Mouse (Mus musculus) G1E (cell line): ENCODE measurements around the gene Serpinb7. TPM values are rescaled to one million over a fixed set of nuclear protein-coding genes. Genes with fewer than 3 reads are reported as not detected.

Experiments
- ATAC-seq: 2 replicates; pipeline ENCODE4 v1.8.0; 2016; ENCODE audit warnings: mild to moderate bottlenecking; ENCODE audit not compliant: insufficient number of reproducible peaks, poor library complexity, low FRiP score, severe bottlenecking; ENCODE audit errors: extremely low read depth
- DNase-seq: peaks from one replicate; pipeline ENCODE4 v3.0.0; 2012; ENCODE audit warnings: low spot score
- H3K27me3 ChIP-seq: 2 replicates; pipeline ENCODE4 v1.6.1; 2012; ENCODE audit warnings: mild to moderate bottlenecking, low read length, inconsistent platforms; ENCODE audit not compliant: insufficient read depth
- H3K36me3 ChIP-seq: replicated peaks from 2 replicates; pipeline ENCODE3; 2012; ENCODE audit warnings: mild to moderate bottlenecking, inconsistent platforms
- H3K4me1 ChIP-seq: 2 replicates; pipeline ENCODE4 v1.6.1; 2012; ENCODE audit warnings: low read depth, low read length, inconsistent platforms, mixed read lengths; ENCODE audit not compliant: insufficient read depth
- H3K4me3 ChIP-seq: 2 replicates; pipeline ENCODE4 v1.5.1; 2012; ENCODE audit warnings: low read depth, mild to moderate bottlenecking, inconsistent platforms, low read length, moderate library complexity, mixed read lengths
- H3K9me3 ChIP-seq: replicated peaks from 2 replicates; pipeline ENCODE4 v1.6.1; 2012; ENCODE audit warnings: inconsistent platforms
- CTCF ChIP-seq: IDR thresholded peaks from 2 replicates; pipeline ENCODE4 v1.5.1; 2012; ENCODE audit warnings: low read depth, low read length, inconsistent platforms, mixed read lengths
- GATA1 ChIP-seq: IDR thresholded peaks from 2 replicates; pipeline ENCODE4 v1.6.1; 2012; ENCODE audit warnings: borderline replicate concordance, low read length, inconsistent platforms, mixed read lengths
- GATA2 ChIP-seq: IDR thresholded peaks from 2 replicates; pipeline ENCODE4 v1.6.1; 2012; ENCODE audit warnings: low read depth, low read length, inconsistent platforms, borderline replicate concordance
- POLR2AphosphoS5 ChIP-seq: IDR thresholded peaks from 2 replicates; pipeline ENCODE4 v1.6.1; 2012; ENCODE audit warnings: low read depth, low read length, inconsistent platforms; ENCODE audit not compliant: insufficient replicate concordance
- TAL1 ChIP-seq: conservative IDR thresholded peaks from 2 replicates; pipeline ENCODE4 v1.6.1; 2012; ENCODE audit warnings: low read depth, low read length, inconsistent platforms, mixed read lengths
- polyA plus RNA-seq: library from polyadenylated mRNA; stranded (reverse); fragments of >175 nt; gene quantifications from 2 replicates; pipeline ENCODE4 v1.2.3, GENCODE M21; 2012
- total RNA-seq, 2 experiments: library from RNA; stranded (forward) in 1 of 2; stranded (reverse) in 1 of 2; fragments of 200-1000 nt in 1 of 2; fragments of >200 nt in 1 of 2; fragmentation: Nextera tagmentation in 1 of 2; gene quantifications; 2 replicates each; pipeline ENCODE4 v1.2.3; 2014 to 2017

Serpinb7 gene
- total and polyA plus RNA-seq, 3 experiments = not detected

- DNase-seq = no peak
Measured at GRCm38 (mm10) chr1:107447228-107447931, 47.9 kb downstream of the Serpinb7 start.

GRCm38 (mm10) chr1:107479909-107480308 is 80.5 kb downstream of the Serpinb7 start:
- Histone ChIP-seq H3K36me3 (no peaks in the 10 kb centered on the region), H3K4me1 (no peaks in the 10 kb centered on the region), H3K4me3 (no peak overlapping the region), H3K9me3 (peaks cover 4% of the 10 kb centered on the region; the same call in 1 of the 2 replicates), H3K27me3 (no peaks in the 10 kb centered on the region)
- ATAC-seq = no peak
- DNase-seq = no peak
- TF ChIP-seq TAL1 = no peak
- no peak for TF ChIP-seq CTCF
- TF ChIP-seq POLR2AphosphoS5 = no peak
- no peak for TF ChIP-seq GATA2
- TF ChIP-seq GATA1 = no peak

More at GRCm38 (mm10) chr1:107447228-107447931, 47.9 kb downstream of the Serpinb7 start:
- Histone ChIP-seq H3K27me3 (no peaks in the 10 kb centered on the region), H3K4me1 (no peaks in the 10 kb centered on the region), H3K9me3 (0 out of 2 replicates have a peak, but pooled peaks cover 4% of the 10 kb centered on the region), H3K36me3 (no peaks in the 10 kb centered on the region), H3K4me3 (no peak overlapping the region)
- no peak for ATAC-seq
- TF ChIP-seq GATA1 (no peak), CTCF (no peak), POLR2AphosphoS5 (no peak), TAL1 (no peak), GATA2 (no peak)

GRCm38 (mm10) chr1:107481452-107481851 is 82.0 kb downstream of the Serpinb7 start:
- Histone ChIP-seq H3K4me3 (no peak overlapping the region), H3K9me3 (peaks cover 4% of the 10 kb centered on the region; the same call in 1 of the 2 replicates), H3K27me3 (no peaks in the 10 kb centered on the region), H3K4me1 (no peaks in the 10 kb centered on the region), H3K36me3 (no peaks in the 10 kb centered on the region)
- peak; percentile 26; the same call in 1 of the 2 replicates for TF ChIP-seq CTCF
- TF ChIP-seq TAL1 = no peak
- ATAC-seq (peak; percentile 41; the same call in 1 of the 2 replicates), DNase-seq (no peak)

- Histone ChIP-seq H3K36me3 (no peaks in the 10 kb centered on the region), H3K4me3 (no peak overlapping the region), H3K4me1 (no peaks in the 10 kb centered on the region), H3K27me3 (no peaks in the 10 kb centered on the region), H3K9me3 (peaks cover 11% of the 10 kb centered on the region)
- TF ChIP-seq GATA2 (no peak), POLR2AphosphoS5 (no peak), CTCF (no peak), TAL1 (no peak)
- ATAC-seq (no peak), DNase-seq (no peak)
Measured at GRCm38 (mm10) chr1:107489577-107489976, 90.1 kb downstream of the Serpinb7 start.

- Histone ChIP-seq H3K4me1 (no peaks in the 10 kb centered on the region), H3K4me3 (no peak overlapping the region), H3K27me3 (no peaks in the 10 kb centered on the region), H3K36me3 (no peaks in the 10 kb centered on the region), H3K9me3 (peaks cover 7% of the 10 kb centered on the region; the same call in 1 of the 2 replicates)
- ATAC-seq = no peak
- DNase-seq = no peak
- TF ChIP-seq GATA1 (no peak), POLR2AphosphoS5 (no peak), CTCF (no peak), GATA2 (no peak), TAL1 (no peak)
Measured at GRCm38 (mm10) chr1:107496789-107497188, 97.3 kb downstream of the Serpinb7 start.

- no peak for ATAC-seq
- Histone ChIP-seq H3K27me3 (no peaks in the 10 kb centered on the region), H3K4me3 (no peak overlapping the region), H3K4me1 (no peaks in the 10 kb centered on the region), H3K36me3 (no peaks in the 10 kb centered on the region), H3K9me3 (peaks cover 9% of the 10 kb centered on the region)
- no peak for TF ChIP-seq TAL1
- TF ChIP-seq CTCF = no peak
- TF ChIP-seq POLR2AphosphoS5 = no peak
- TF ChIP-seq GATA1 = no peak
- no peak for TF ChIP-seq GATA2
- no peak for DNase-seq
Measured at GRCm38 (mm10) chr1:107502025-107502424, 102.6 kb downstream of the Serpinb7 start.

Other genes with a start within 250 kb of the Serpinb7 start
- gene Serpinb3b, start 121.3 kb upstream of the Serpinb7 start, total RNA-seq (2014; fragmentation: Nextera tagmentation) = not detected in 2 replicates
- gene Serpinb3b, start 121.3 kb upstream of the Serpinb7 start, total RNA-seq (2017) = 0.16 TPM in 1 of 2 replicates, not detected in the other
- not detected in 2 replicates for gene Serpinb3b, start 121.3 kb upstream of the Serpinb7 start, polyA plus RNA-seq
- gene Serpinb3c, start 121.3 kb upstream of the Serpinb7 start, total RNA-seq (2014; fragmentation: Nextera tagmentation) = not detected in 2 replicates
- gene Serpinb3c, start 121.3 kb upstream of the Serpinb7 start, total RNA-seq (2017) = not detected in 2 replicates
- gene Serpinb3c, start 121.3 kb upstream of the Serpinb7 start, polyA plus RNA-seq = not detected in 2 replicates
- not detected in 2 replicates for gene Serpinb11, start 38.5 kb upstream of the Serpinb7 start, total RNA-seq (2014; fragmentation: Nextera tagmentation)
- gene Serpinb11, start 38.5 kb upstream of the Serpinb7 start, total RNA-seq (2017) = 0.23 TPM in 1 of 2 replicates, not detected in the other
- not detected in 2 replicates for gene Serpinb11, start 38.5 kb upstream of the Serpinb7 start, polyA plus RNA-seq
- gene Serpinb2, start 111.8 kb downstream of the Serpinb7 start, total RNA-seq (2014; fragmentation: Nextera tagmentation) = not detected in 2 replicates
- gene Serpinb2, start 111.8 kb downstream of the Serpinb7 start, total RNA-seq (2017) = not detected in 2 replicates
- 0.03 TPM in 1 of 2 replicates, not detected in the other for gene Serpinb2, start 111.8 kb downstream of the Serpinb7 start, polyA plus RNA-seq
- gene Serpinb8, start 190.4 kb downstream of the Serpinb7 start, total RNA-seq (2014; fragmentation: Nextera tagmentation) = not detected in 2 replicates
- 0.05 TPM in 1 of 2 replicates, not detected in the other for gene Serpinb8, start 190.4 kb downstream of the Serpinb7 start, total RNA-seq (2017)
- 0.02 TPM in 1 of 2 replicates, not detected in the other for gene Serpinb8, start 190.4 kb downstream of the Serpinb7 start, polyA plus RNA-seq